Mouse (Mus musculus) midbrain, embryonic 11.5 days (tissue): Measurements from ENCODE around the gene Hbb-bh1. TPM values are rescaled to one million over a fixed set of nuclear protein-coding genes. Genes with fewer than 3 reads are reported as not detected.
A peak's percentile ranks its signal among the peaks of the same experiment; 100 is the strongest.

Experiments used
- ATAC-seq: fragments of 200-750 bp; cut with Nextera tagmentation; 2 replicates; pipeline ENCODE4 v1.8.0; 2017; ENCODE audit warnings: moderate TSS enrichment, moderate library complexity; ENCODE audit not compliant: low FRiP score
- DNase-seq: peaks from one replicate; pipeline ENCODE4 v3.0.0; 2015; ENCODE audit warnings: low spot score; ENCODE audit errors: missing footprints
- H3K27ac ChIP-seq: fragments of 300-500 bp; sonication (generic); 2 replicates; pipeline ENCODE4 v1.5.1; 2014; ENCODE audit warnings: low read depth, low read length
- H3K27me3 ChIP-seq: fragments of 300-500 bp; sonication (generic); 2 replicates; pipeline ENCODE4 v1.6.1; 2014; ENCODE audit warnings: mild to moderate bottlenecking, low read length, moderate library complexity, mixed read lengths; ENCODE audit not compliant: control insufficient read depth, insufficient read depth
- H3K36me3 ChIP-seq: fragments of 300-500 bp; sonication (generic); 2 replicates; pipeline ENCODE4 v1.6.1; 2014; ENCODE audit warnings: mild to moderate bottlenecking, low read length, moderate library complexity, mixed read lengths; ENCODE audit not compliant: control insufficient read depth, insufficient read depth
- H3K4me1 ChIP-seq: fragments of 300-500 bp; sonication (generic); 2 replicates; pipeline ENCODE4 v1.6.1; 2014; ENCODE audit warnings: low read length; ENCODE audit not compliant: control insufficient read depth, insufficient read depth
- H3K4me2 ChIP-seq: fragments of 300-500 bp; sonication (generic); 2 replicates; pipeline ENCODE4 v1.6.1; 2014; ENCODE audit warnings: mild to moderate bottlenecking, moderate library complexity
- H3K4me3 ChIP-seq: fragments of 300-500 bp; sonication (generic); 2 replicates; pipeline ENCODE4 v1.5.1; 2014; ENCODE audit warnings: low read depth, low read length
- H3K9ac ChIP-seq: fragments of 300-500 bp; sonication (generic); 2 replicates; pipeline ENCODE4 v1.6.1; 2014; ENCODE audit warnings: low read length
- H3K9me3 ChIP-seq: fragments of 300-500 bp; sonication (generic); 2 replicates; pipeline ENCODE4 v1.6.1; 2016; ENCODE audit warnings: low read length; ENCODE audit not compliant: control insufficient read depth
- WGBS: fragments of 180-500 bp; shearing (Covaris S2); extraction: QIAGEN DNeasy Blood & Tissue Kit; methylation state at CpG from one replicate; pipeline ENCODE4 v1.1.7; 2014; 5-methylcytosine and 5-hydroxymethylcytosine counted together
- polyA plus RNA-seq: library from polyadenylated mRNA; unstranded; fragments of >200 nt; fragmentation: Nextera tagmentation; extraction: Ambion mirVana; gene quantifications from 2 replicates; pipeline ENCODE4 v1.2.1, GENCODE M21; 2014

Gene Hbb-bh1
- 2,751 and 2,795 TPM in 2 replicates for polyA plus RNA-seq

DNA sequence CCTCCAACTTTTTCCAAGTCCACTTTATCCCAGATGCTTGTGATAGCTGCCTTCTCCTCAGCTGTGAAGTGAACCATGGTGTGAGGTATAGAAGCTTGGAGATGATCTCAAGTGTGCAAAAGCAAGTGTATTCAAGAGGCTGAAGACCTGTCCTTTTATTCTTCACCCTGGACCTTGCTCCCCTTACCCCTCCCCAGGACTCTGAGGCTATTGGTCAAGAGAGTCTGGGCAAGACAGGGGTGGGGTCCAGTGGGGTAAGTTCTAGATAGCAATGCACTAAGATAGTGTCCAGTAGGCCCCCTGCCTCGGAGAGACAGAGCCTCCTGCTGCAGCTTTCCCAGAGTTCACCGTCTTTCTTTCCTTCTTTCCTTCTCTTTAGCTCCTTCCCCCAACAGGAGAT, at the start of gene Hbb-bh1:
Gene Hbb-bh1 (minus strand): TSS at position 131 of the 400 bp plus-strand sequence.
- Histone ChIP-seq H3K4me2 (no peak within 1 kb of the TSS), H3K27ac (no peak within 1 kb of the TSS), H3K27me3 (no peaks in the 10 kb centered on the region), H3K9ac (no peak within 1 kb of the TSS), H3K4me1 (no peaks in the 10 kb centered on the region), H3K9me3 (no peaks in the 10 kb centered on the region), H3K36me3 (no peaks in the 10 kb centered on the region), H3K4me3 (no peak within 1 kb of the TSS)
- no peak for DNase-seq
- WGBS = 79% methylated on average over 2 of the region's 2 CpGs
- ATAC-seq = no peak

DNA sequence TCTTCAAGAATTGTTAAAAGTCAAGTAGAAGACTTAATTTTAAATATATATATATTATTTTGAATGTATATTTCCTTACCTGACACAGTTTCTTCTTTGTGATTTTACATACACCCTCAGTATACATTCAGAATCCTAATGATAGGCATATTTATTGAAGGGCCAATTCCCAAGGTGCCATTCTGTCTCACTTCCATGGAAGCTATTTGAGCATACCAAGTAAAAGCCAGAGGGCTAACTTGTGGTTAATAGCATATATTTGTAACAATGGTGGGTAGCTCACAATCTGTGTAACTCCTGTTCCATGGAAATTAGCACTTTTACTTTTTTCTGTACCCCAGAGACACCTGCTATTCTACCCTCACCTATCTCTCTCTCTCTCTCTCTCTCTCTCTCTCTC, 43.2 kb upstream of the Hbb-bh1 start, which contains the start of gene Olfr66:
Gene Olfr66 (minus strand): TSS at position 101 of the 400 bp plus-strand sequence.
- H3K9me3 ChIP-seq = no peaks in the 10 kb centered on the region
- H3K4me3 ChIP-seq = no peak within 1 kb of the TSS
- no peak within 1 kb of the TSS for H3K9ac ChIP-seq
- H3K36me3 ChIP-seq = no peaks in the 10 kb centered on the region
- no peaks in the 10 kb centered on the region for H3K27me3 ChIP-seq
- ATAC-seq = no peak
- H3K27ac ChIP-seq = no peak within 1 kb of the TSS
- no peak for DNase-seq
- H3K4me2 ChIP-seq = no peak within 1 kb of the TSS
- no peaks in the 10 kb centered on the region for H3K4me1 ChIP-seq

DNA sequence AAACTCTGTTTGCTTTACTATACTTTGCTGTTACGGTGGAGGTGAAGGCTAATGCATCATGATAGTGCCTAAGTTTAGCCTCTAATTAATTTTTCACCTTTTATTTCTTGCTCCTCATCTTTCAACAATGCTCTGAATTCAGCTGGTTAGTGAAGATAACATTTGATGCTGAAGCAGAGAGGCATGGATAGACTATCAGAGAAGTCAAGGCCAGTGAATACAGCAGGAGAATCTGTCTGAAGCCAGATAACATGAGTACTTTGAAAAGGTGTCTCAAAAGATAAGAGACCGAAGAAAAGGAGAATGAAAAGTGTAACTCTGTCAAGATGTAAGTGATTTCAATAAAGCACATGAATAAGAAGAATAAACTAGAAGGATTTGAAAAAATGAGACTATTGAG, 34.1 kb upstream of the Hbb-bh1 start:
- Histone ChIP-seq H3K9ac (no peak overlapping the region), H3K9me3 (no peaks in the 10 kb centered on the region), H3K27me3 (no peaks in the 10 kb centered on the region), H3K36me3 (no peaks in the 10 kb centered on the region), H3K4me3 (no peak overlapping the region), H3K4me1 (no peaks in the 10 kb centered on the region), H3K4me2 (no peak overlapping the region), H3K27ac (no peak overlapping the region)
- 83% methylated on average over 2 of the region's 2 CpGs for WGBS
- ATAC-seq (no peak), DNase-seq (no peak)

DNA sequence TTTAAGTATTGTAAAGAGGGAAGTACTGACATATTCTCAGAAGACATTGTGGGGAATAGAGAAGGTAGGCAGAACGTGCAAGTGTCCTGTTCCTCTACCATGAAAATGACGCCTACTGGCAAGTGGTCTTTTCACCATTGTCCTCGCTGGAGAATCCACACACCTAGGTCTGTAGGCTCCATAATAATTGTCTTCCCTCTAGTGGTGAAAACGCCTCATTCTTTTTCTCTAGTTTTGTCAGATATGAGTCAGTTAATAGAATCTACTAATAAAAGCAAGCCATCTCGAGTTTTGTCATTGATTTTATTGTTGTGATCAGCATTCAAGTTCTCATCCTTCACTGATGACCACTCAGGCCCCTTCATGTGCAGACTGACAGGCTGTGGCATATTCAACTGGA, 31.5 kb upstream of the Hbb-bh1 start:
- ATAC-seq = no peak
- H3K9me3 ChIP-seq = no peaks in the 10 kb centered on the region
- 59% methylated on average over 5 of the region's 5 CpGs for WGBS

GRCm38 (mm10) chr7:103873064-103873463, 30.1 kb upstream of the Hbb-bh1 start:
- no peak for DNase-seq
- Histone ChIP-seq H3K36me3 (no peaks in the 10 kb centered on the region), H3K27me3 (no peaks in the 10 kb centered on the region), H3K4me3 (no peak overlapping the region), H3K4me2 (no peak overlapping the region), H3K27ac (no peak overlapping the region), H3K9ac (no peak overlapping the region), H3K9me3 (no peaks in the 10 kb centered on the region), H3K4me1 (no peaks in the 10 kb centered on the region)
- WGBS = 8% methylated on average over 1 of the region's 1 CpGs
- ATAC-seq = no peak

More for the DNA sequence above, 31.5 kb upstream of the Hbb-bh1 start:
- Histone ChIP-seq H3K4me3 (no peak overlapping the region), H3K9ac (no peak overlapping the region), H3K27ac (no peak overlapping the region), H3K36me3 (no peaks in the 10 kb centered on the region), H3K27me3 (no peaks in the 10 kb centered on the region), H3K4me1 (no peaks in the 10 kb centered on the region), H3K4me2 (no peak overlapping the region)
- no peak for DNase-seq

GRCm38 (mm10) chr7:103870667-103871066, 27.7 kb upstream of the Hbb-bh1 start:
- no peak overlapping the region for H3K4me2 ChIP-seq
- H3K27me3 ChIP-seq = no peaks in the 10 kb centered on the region
- no peaks in the 10 kb centered on the region for H3K9me3 ChIP-seq
- no peaks in the 10 kb centered on the region for H3K36me3 ChIP-seq
- H3K27ac ChIP-seq = no peak overlapping the region
- H3K4me3 ChIP-seq = no peak overlapping the region
- H3K9ac ChIP-seq = no peak overlapping the region
- ATAC-seq = no peak
- DNase-seq = no peak
- no peaks in the 10 kb centered on the region for H3K4me1 ChIP-seq

GRCm38 (mm10) chr7:103865716-103866115, 22.8 kb upstream of the Hbb-bh1 start:
- no peak overlapping the region for H3K9ac ChIP-seq
- ATAC-seq (no peak), DNase-seq (no peak)
- no peaks in the 10 kb centered on the region for H3K36me3 ChIP-seq
- no peak overlapping the region for H3K4me3 ChIP-seq
- no peaks in the 10 kb centered on the region for H3K4me1 ChIP-seq
- no peaks in the 10 kb centered on the region for H3K9me3 ChIP-seq
- H3K27me3 ChIP-seq = no peaks in the 10 kb centered on the region
- H3K27ac ChIP-seq = no peak overlapping the region
- H3K4me2 ChIP-seq = no peak overlapping the region

DNA sequence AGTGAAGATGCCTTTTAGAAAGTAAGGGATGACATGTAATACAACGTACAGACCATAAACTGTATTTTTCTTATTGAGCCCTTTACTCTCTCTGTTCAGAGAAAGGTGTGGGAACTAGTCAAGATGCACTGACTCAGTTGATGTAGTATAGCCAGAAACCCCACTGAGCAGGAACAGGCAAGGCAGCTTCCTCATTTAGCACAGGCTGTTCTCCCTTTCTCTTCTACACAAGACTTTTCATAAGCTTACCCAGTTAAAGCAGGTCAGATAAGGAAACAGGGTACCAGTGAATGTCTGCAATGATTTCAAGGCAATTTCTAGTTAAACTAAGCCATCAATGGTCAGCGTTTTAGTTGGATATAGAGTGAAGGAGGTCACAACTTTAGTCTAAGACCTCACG, 18.6 kb upstream of the Hbb-bh1 start:
- Histone ChIP-seq H3K4me1 (no peaks in the 10 kb centered on the region), H3K27ac (no peak overlapping the region), H3K9ac (no peak overlapping the region), H3K36me3 (no peaks in the 10 kb centered on the region), H3K4me3 (no peak overlapping the region), H3K9me3 (no peaks in the 10 kb centered on the region), H3K27me3 (no peaks in the 10 kb centered on the region), H3K4me2 (no peak overlapping the region)
- DNase-seq (no peak), ATAC-seq (no peak)
- WGBS = 76% methylated on average over 3 of the region's 3 CpGs

DNA sequence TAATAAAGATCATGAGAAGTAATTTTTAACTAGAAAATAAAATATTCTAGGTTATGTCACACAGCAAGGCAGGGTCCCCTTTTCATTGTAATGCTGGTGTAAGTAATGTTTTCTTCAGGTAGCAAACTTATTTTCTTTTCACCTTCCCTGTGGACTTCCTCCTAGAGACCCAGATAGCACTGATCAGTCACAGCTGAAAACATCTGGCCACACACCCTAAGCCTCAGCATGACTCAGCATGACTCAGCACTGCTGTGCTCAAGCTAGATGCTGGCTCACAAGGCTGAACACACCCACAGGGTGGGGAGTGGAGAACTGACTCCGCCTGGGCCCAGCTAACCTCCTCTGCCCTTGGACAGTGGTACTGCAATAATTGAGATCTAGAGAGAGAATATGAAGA, 17.9 kb upstream of the Hbb-bh1 start:
- 0 out of 2 replicates have a peak, but pooled peaks have one; percentile 46 for ATAC-seq
- Histone ChIP-seq H3K27ac (no peak overlapping the region), H3K4me1 (no peaks in the 10 kb centered on the region), H3K27me3 (no peaks in the 10 kb centered on the region), H3K4me2 (no peak overlapping the region), H3K4me3 (no peak overlapping the region), H3K9ac (no peak overlapping the region), H3K36me3 (no peaks in the 10 kb centered on the region), H3K9me3 (no peaks in the 10 kb centered on the region)
- 36% methylated on average over 1 of the region's 1 CpGs for WGBS
- no peak for DNase-seq

GRCm38 (mm10) chr7:103859076-103859475, 16.1 kb upstream of the Hbb-bh1 start:
- H3K27ac ChIP-seq = no peak overlapping the region
- no peaks in the 10 kb centered on the region for H3K36me3 ChIP-seq
- H3K4me3 ChIP-seq = no peak overlapping the region
- DNase-seq (no peak), ATAC-seq (no peak)
- no peak overlapping the region for H3K9ac ChIP-seq
- H3K4me1 ChIP-seq = no peaks in the 10 kb centered on the region
- no peaks in the 10 kb centered on the region for H3K27me3 ChIP-seq
- WGBS = 77% methylated on average over 2 of the region's 2 CpGs
- no peaks in the 10 kb centered on the region for H3K9me3 ChIP-seq
- no peak overlapping the region for H3K4me2 ChIP-seq
